Mouse (Mus musculus): ENCODE measurements at regions not wholly inside any gene's neighbourhood (a gene's known extent, or its start where the extent isn't known, plus 50 kb on each side); places are given as distances from the start of the nearest gene placed in this dataset.

- DNase-seq (ENCODE audit: low read depth): no peak
Measured at GRCm38 (mm10) chr8:115478406-115479060, 229.1 kb downstream of the Maf start.

- no peak for DNase-seq (ENCODE audit: low read depth)
Measured at GRCm38 (mm10) chr8:115476071-115476470, 231.5 kb downstream of the Maf start.

GRCm38 (mm10) chr8:115475156-115475555 is 232.4 kb downstream of the Maf start:
- no peak for DNase-seq (ENCODE audit: low read depth)

- no peak for DNase-seq (ENCODE audit: low read depth)
Measured at GRCm38 (mm10) chr8:115473974-115474373, 233.6 kb downstream of the Maf start.

- DNase-seq (ENCODE audit: low read depth): no peak
Measured at GRCm38 (mm10) chr8:115466553-115466952, 241.0 kb downstream of the Maf start.

GRCm38 (mm10) chr8:115466122-115466521 is 241.5 kb downstream of the Maf start:
- no peak for DNase-seq (ENCODE audit: low read depth)

GRCm38 (mm10) chr8:115462657-115463056 is 244.9 kb downstream of the Maf start:
- no peak for DNase-seq (ENCODE audit: low read depth)

- DNase-seq (ENCODE audit: low read depth): no peak
Measured at GRCm38 (mm10) chr8:115458119-115458518, 249.5 kb downstream of the Maf start.

GRCm38 (mm10) chr8:115450789-115451188 is 256.8 kb downstream of the Maf start:
- no peak for DNase-seq (ENCODE audit: low read depth)

- no peak for DNase-seq (ENCODE audit: low read depth)
Measured at GRCm38 (mm10) chr8:115448367-115448766, 259.2 kb downstream of the Maf start.

GRCm38 (mm10) chr8:115444519-115444918 is 263.1 kb downstream of the Maf start:
- no peak for DNase-seq (ENCODE audit: low read depth)

- DNase-seq (ENCODE audit: low read depth): no peak
Measured at GRCm38 (mm10) chr8:115441943-115442550, 265.5 kb downstream of the Maf start.

GRCm38 (mm10) chr8:115441323-115441722 is 266.3 kb downstream of the Maf start:
- DNase-seq (ENCODE audit: low read depth): no peak

- DNase-seq (ENCODE audit: low read depth): peak; percentile 36
Measured at GRCm38 (mm10) chr8:115440151-115440550, 267.4 kb downstream of the Maf start.

- no peak for DNase-seq (ENCODE audit: low read depth)
Measured at GRCm38 (mm10) chr8:115439512-115439911, 268.1 kb downstream of the Maf start.

- no peak for DNase-seq (ENCODE audit: low read depth)
Measured at GRCm38 (mm10) chr8:115437956-115438355, 269.6 kb downstream of the Maf start.

GRCm38 (mm10) chr8:115436356-115436721 is 271.3 kb downstream of the Maf start:
- DNase-seq (ENCODE audit: low read depth): no peak

GRCm38 (mm10) chr8:115435720-115436355 is 271.8 kb downstream of the Maf start:
- no peak for DNase-seq (ENCODE audit: low read depth)

- DNase-seq (ENCODE audit: low read depth): no peak
Measured at GRCm38 (mm10) chr8:115432396-115433040, 275.1 kb downstream of the Maf start.

- DNase-seq (ENCODE audit: low read depth): no peak
Measured at GRCm38 (mm10) chr8:115430793-115431192, 276.8 kb downstream of the Maf start.

- DNase-seq (ENCODE audit: low read depth): no peak
Measured at GRCm38 (mm10) chr8:115429291-115429883, 278.2 kb downstream of the Maf start.

GRCm38 (mm10) chr8:115428528-115429290 is 278.9 kb downstream of the Maf start:
- DNase-seq (ENCODE audit: low read depth): no peak
